Mouse (Mus musculus) lung, postnatal 0 days (tissue): ENCODE measurements around the gene Rasgrp2.

ENCODE experiments used
- CTCF ChIP-seq: IDR thresholded peaks from 2 replicates; pipeline ENCODE4 v1.5.1; 2016; ENCODE audit warnings: antibody characterized with exemption, mild to moderate bottlenecking
- EP300 ChIP-seq: IDR thresholded peaks from 2 replicates; pipeline ENCODE4 v1.6.1; 2016; ENCODE audit warnings: antibody characterized with exemption, mild to moderate bottlenecking, control low read depth

DNA sequence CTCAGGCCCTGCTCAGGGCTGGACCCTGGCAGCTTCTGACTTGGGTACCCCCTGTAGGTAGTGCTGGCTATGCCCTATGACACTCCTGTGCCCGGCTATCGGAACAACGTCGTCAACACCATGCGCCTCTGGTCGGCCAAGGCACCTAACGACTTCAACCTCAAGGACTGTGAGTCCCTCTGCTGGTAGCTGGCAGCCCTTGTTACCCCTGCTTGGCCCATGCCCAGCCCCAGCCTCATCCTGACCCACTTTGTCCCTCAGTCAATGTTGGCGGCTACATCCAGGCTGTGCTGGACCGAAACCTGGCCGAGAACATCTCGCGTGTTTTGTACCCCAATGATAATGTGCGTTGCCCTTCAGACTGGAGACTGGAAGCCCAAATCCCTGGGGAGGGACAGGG is 11.1 kb upstream of the Rasgrp2 start:
- TF ChIP-seq CTCF = peak; percentile 33
- no peak for TF ChIP-seq EP300
